Mouse (Mus musculus) large intestine, adult 2 months (tissue): ENCODE results near the gene Clk4. TPM values are rescaled to one million over a fixed set of nuclear protein-coding genes. Genes with fewer than 3 reads are reported as not detected.

ENCODE experiments used
- DNase-seq: peaks from one replicate; pipeline ENCODE4 v3.0.0-alpha.2; 2012; ENCODE audit warnings: low read depth, low spot score
- WGBS: fragments of 180-500 bp; shearing (Covaris S2); methylation state at CpG from one replicate; pipeline ENCODE4 v1.1.7; 2018; 5-methylcytosine and 5-hydroxymethylcytosine counted together
- polyA plus RNA-seq: library from polyadenylated mRNA; depleted of rRNA; stranded (reverse); fragments of >200 nt; gene quantifications from 2 replicates; pipeline ENCODE4 v1.2.3, GENCODE M21; 2012; rRNA removed

Clk4 gene
- 21.8 and 31.9 TPM in 2 replicates for polyA plus RNA-seq

GRCm38 (mm10) chr11:51261680-51262219 is at the start of gene Clk4:
Clk4 (plus strand) TSS chr11:51261730.
- DNase-seq, result no peak
- 87% methylated on average over 3 of the region's 3 CpGs for WGBS

GRCm38 (mm10) chr11:51214021-51214420 is 47.5 kb upstream of the Clk4 start:
- WGBS, result 88% methylated on average over 7 of the region's 7 CpGs
- DNase-seq, result no peak

DNA sequence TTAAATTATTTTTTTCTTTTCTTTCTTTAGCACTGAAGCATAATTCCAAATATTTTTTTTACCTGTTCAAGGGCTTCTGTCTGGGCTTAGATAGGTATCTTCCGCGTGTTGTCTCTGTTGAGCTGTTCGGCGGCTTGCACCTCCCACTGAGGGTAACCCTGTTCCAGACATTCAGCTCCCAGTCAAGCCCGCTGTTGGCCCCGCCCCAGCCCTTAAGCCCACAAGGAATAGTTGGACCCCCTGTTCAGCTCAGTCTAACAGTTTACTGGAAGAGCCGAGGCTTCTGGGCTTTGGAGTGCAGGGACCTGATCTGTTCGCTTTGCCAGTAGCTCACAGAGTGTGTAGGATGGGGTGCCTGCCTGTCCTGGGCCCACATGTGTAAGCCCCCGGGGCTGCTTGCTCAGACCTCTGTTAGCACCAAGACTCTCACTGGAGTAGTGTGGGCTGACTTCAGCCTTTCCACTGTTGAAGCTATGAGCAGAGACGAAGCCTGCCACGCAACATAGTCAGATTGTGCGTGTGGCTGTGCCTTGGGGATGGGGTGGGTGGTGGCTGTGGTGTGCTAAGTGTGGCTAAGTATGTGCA is 42.0 kb upstream of the Clk4 start:
- no peak for DNase-seq
- WGBS, result 85% methylated on average over 12 of the region's 12 CpGs

- 92% methylated on average over 11 of the region's 11 CpGs for WGBS
Measured at GRCm38 (mm10) chr11:51220308-51220707, 41.2 kb upstream of the Clk4 start, which contains the start of gene Gm12569. Gm12569 (plus strand) TSS chr11:51220473.

DNA sequence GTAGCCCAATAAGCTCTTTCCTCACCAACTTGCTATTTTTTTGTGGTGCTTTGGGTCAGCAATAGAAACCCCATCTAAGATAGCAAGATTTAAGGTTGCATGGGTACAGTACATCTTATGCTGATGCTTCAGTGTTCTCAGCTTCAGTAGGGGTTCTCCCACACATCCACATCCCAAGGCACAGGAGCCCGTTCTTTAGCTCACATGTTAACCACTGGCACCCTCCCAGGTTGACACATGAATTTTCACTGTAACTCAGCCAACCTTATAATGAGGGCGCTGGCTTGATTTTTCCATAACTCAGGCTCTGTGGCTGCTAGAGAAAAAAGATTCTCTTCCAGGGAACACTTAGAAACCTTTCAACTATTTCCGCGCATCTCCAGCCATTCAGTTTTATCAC is 34.4 kb upstream of the Clk4 start:
- 87% methylated on average over 4 of the region's 4 CpGs for WGBS
- DNase-seq, result no peak

More at GRCm38 (mm10) chr11:51220308-51220707, 41.2 kb upstream of the Clk4 start, which contains the start of gene Gm12569:
- no peak for DNase-seq

GRCm38 (mm10) chr11:51234626-51235025 is 26.9 kb upstream of the Clk4 start:
- 83% methylated on average over 9 of the region's 9 CpGs for WGBS
- no peak for DNase-seq

DNA sequence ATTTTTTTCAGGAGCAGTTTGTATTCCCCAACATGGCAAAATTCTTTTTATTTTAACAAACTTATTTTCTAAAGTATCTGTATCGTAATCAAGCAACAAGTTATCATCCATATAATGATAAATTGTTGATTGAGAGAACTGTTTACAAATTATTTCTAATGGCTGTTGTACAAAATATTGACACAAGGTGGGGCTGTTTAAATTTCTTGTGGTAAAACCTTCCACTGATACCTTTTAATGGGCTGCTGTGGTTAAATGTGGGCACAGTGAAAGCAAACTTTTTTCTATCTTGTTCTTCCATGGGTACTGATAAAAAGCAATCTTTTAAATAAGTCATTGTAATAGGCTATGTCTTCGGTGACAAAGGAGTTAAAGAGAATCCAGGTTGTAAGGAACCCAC is 18.6 kb upstream of the Clk4 start:
- 87% methylated on average over 2 of the region's 2 CpGs for WGBS
- no peak for DNase-seq

- 88% methylated on average over 4 of the region's 4 CpGs for WGBS
- DNase-seq, result no peak
Measured at GRCm38 (mm10) chr11:51257006-51257405, 4.5 kb upstream of the Clk4 start.

- WGBS, result 4% methylated on average over 57 of the region's 57 CpGs
- DNase-seq, result peak; percentile 95
Measured at GRCm38 (mm10) chr11:51262342-51263285, 1.1 kb downstream of the Clk4 start, which contains the start of gene BC049762. BC049762 (minus strand) TSS chr11:51263046.

DNA sequence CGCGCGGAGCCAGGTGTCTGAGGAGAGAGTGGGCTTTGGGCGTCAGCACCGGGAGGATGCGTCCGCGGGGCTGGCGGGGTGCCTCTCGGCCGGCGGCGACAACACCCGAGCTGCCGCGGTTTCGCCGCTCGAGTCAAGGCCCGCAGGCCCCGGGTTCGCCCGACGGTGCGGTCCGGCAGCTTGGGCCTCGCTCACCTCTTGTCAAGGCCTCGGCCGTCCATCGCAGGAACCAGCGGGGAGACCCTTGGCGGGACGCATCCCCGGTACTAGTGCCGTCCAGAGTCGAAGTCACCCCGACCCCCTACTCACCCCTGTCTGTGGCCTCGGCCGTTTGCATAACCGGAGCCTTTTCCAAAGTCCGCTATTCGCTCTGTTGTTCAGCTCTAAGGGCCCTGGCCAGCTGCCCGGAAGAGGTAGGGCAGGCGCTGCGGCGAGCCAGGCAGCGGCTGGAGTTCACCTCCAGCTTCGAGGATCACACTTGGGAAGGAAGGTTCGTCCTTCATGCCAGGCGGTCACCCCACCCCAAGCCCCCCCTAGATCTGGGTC is 1.8 kb downstream of the Clk4 start:
- DNase-seq, result peak; percentile 25
- under 1% methylated on average over 50 of the region's 50 CpGs for WGBS

- WGBS, result 2% methylated on average over 6 of the region's 6 CpGs
- peak; percentile 25 for DNase-seq
Measured at GRCm38 (mm10) chr11:51264352-51264751, 2.8 kb downstream of the Clk4 start.

GRCm38 (mm10) chr11:51265326-51265725 is 3.8 kb downstream of the Clk4 start:
- no peak for DNase-seq
- 31% methylated on average over 3 of the region's 3 CpGs for WGBS

- WGBS, result 78% methylated on average over 1 of the region's 1 CpGs
- no peak for DNase-seq
Measured at GRCm38 (mm10) chr11:51274418-51274817, 12.9 kb downstream of the Clk4 start.

DNA sequence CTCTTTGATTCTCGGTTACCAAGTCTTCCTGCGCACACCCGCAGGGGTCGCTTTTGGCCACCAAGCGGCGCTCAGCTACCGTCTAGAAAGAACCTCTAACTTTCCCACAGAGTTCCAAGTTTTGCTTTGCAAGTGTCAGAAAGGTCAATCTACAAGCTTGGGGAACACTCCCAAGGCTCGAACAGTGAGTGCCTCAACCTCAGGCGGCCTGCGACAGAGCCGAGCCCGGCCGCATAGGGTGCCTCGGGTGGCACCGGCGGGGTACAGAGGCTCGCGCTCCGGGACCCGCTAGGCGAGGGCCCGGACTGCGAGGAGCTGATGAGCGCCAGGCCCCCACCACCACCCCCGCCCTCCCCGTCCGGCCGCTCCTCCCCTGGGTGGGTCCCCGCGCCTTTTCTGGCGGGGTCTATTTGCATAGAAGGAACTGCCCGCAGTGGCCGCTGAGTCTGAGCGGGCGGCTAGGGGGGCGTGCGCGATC is 28.1 kb downstream of the Clk4 start, which contains the start of gene Col23a1:
Gene Col23a1, plus strand, starts transcription at position 357 of the 478 bp plus-strand sequence.
- peak; percentile 33 for DNase-seq
- under 1% methylated on average over 37 of the region's 38 CpGs for WGBS

- 4% methylated on average over 71 of the region's 74 CpGs for WGBS
- DNase-seq, result no peak
Measured at GRCm38 (mm10) chr11:51290066-51290955, 28.8 kb downstream of the Clk4 start.

DNA sequence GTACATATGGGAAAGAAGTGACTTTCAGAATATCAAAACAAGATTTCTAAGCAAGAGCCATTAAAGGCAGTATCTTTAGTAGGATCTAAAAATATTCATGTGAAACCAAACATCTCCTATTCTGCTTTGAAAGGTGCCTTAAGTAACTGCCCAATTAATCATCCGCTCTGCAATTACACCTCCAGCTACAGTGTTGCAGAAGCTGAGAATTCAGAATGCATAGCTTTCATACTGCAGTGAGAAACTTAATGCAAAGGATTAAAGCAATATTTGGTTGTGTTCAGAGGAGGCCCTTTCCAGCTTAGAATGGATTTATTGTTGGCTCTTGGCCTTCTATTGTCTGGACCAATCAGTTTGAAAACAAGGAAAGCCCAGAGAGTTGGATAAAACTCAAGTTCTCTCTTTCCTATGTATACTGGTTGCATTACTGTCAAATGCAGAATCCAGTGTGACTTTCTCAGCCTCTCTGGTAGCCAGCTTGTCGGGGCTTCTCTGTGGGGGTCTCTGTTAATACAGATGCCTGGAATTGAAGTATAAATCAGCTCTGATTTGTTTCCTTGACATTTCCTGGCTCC is 32.5 kb downstream of the Clk4 start:
- DNase-seq, result no peak
- WGBS, result 70% methylated on average over 2 of the region's 2 CpGs

GRCm38 (mm10) chr11:51295742-51296141 is 34.2 kb downstream of the Clk4 start:
- DNase-seq, result no peak
- WGBS, result 86% methylated on average over 3 of the region's 3 CpGs

GRCm38 (mm10) chr11:51298691-51299090 is 37.2 kb downstream of the Clk4 start:
- WGBS, result 87% methylated on average over 4 of the region's 4 CpGs
- no peak for DNase-seq

DNA sequence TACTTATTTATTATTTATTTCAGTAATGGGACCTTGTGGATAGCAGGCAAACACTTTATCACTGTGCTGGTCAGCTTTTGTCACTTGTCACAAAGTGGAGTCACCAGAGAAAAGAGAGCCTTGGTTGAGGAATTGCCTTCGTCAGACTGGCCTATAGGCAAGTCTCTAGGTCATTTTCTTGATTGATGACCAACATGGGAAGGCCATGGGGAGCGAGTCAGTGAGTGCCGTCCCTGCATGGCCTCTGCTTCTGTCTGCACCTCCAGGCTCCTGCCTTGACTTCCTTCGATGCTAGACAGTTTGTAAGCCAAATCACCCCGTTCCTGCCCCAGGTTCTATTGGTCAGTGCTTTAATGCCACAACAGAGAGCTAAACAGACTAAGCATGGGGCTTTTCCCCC is 40.9 kb downstream of the Clk4 start:
- no peak for DNase-seq
- WGBS, result 85% methylated on average over 5 of the region's 5 CpGs
